Mouse (Mus musculus) cerebellum, postnatal 25 days (tissue): ENCODE measurements around the gene Jund.

Source experiments
- DNase-seq, 2 experiments: peaks; one replicate each; pipeline ENCODE4 v3.0.0; 2021; ENCODE audit warnings: mixed read lengths in 2 of 2

Jund gene

DNA sequence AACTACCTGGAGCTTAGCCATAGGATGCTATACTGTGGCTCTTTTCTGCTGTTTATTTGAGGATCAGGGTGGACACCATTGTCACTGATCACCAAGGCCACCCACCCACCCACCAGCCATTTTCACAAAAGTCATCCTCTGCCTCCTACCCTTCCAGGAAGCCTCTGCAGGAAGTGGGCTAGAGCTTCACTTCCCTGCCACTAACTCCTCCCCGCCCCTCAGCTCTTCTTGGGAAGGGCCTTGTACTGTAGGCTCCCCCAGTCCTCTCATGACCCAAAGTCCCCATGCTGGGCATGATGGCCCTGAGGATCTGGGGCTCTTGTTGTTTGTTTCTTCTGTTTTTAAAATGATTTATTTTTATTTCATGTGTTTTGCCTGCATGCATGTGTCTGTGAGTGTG is 23.4 kb upstream of the Jund start:
- no peak for DNase-seq

GRCm38 (mm10) chr8:70677451-70678080 is 21.2 kb upstream of the Jund start:
- no peak for DNase-seq

DNA sequence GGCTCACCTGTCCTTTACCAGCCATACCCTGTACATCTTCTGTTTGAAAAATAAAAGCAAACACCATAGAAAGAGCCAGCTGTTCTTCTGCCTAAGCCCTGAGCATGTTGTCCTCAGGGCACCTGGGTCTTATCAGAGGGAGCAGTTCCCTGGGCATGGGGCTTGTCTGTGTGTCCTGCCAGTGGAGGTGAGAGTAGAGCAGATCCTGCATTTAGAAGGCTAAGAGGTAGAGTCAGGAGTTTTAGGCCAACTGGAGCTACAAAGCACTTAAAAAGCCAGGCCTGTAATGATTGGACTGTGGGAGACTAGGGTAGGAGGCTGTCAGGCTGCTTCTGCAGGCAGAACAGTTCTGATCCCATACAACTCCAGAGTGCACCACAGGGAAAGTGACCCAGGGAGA is 20.1 kb upstream of the Jund start:
- no peak for DNase-seq

DNA sequence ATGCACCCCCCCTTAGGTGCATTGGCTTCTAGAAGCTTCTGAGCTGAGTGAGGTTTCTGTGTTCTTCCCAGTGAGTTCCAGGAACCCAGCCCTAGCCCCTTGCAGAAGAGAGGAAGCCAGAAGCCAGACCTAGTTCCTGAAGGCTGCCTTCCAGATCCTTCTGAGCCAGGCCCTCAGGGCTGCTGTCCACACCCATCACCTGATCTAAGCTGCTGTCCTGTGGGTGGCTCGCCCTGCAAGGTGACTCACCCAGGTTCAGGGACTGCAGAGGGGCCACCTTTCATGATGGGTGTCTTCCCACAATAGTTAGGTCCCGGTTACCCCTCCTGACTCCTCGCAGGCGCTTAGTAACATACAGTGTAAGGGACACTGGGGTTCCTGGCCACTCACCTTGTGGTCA is 19.3 kb upstream of the Jund start:
- no peak for DNase-seq

GRCm38 (mm10) chr8:70680039-70680438 is 18.7 kb upstream of the Jund start:
- no peak for DNase-seq

DNA sequence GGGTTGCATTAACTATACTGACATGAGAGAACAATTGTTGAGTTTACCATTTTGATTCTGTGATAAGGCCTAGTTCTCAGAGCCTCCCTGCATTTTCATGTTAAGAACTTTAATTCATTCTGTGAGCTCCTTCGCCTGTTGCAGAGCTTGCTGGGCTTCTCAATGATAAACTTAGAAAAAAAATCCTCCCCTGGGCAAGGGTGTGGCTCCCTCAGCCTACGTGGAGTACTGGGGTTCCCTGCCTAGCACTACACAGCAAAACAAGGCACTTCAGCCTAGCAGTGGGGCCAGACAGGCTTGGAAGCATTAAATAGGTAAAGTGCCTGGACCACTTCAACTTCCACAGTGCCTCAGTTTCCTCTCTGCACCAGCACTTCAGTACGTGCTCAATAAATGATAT is 17.3 kb upstream of the Jund start:
- no peak for DNase-seq

GRCm38 (mm10) chr8:70682193-70682592 is 16.6 kb upstream of the Jund start:
- DNase-seq = peak in 1 of 2 experiments; percentile 58

GRCm38 (mm10) chr8:70682692-70683091 is 16.1 kb upstream of the Jund start:
- DNase-seq = no peak

DNA sequence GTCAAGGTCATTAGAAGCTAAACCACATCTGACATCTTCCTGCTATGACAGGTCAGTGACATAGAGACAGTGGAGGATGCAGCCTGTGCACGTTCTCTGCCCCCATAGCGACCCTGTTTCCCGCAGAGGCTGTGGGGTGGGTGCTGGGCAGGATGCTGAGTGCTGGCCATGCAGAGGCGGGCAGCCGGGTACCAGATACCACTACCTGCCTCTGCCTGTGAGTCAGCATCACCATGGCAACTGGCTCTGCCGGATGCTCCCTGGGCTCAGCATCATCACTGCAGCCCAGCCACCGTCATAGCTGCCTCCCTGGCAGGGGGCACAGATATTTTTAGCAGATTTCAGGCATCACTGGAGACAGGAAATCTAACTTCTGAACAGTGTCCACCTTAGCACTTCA is 14.5 kb upstream of the Jund start:
- no peak for DNase-seq

DNA sequence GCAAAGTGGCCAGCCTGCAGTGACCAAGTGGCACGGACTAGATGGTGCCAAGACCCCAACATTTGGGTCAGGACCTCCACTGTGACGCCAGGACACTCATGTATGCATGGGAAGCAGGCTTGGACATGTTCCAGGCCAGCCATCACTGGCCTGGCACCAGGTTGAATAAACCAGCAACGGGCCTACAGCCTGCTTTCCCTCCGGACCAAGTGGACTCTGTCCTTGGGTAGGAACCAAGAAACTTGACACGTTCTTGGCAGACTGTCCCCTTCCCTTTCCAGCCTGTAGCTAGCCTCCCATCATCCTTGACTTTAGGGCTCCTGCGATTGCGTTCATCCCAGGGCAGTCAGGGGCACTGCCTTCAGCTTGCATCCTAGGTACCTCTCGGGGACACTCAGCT is 11.2 kb upstream of the Jund start:
- peak; percentile 41 to 57 for DNase-seq

GRCm38 (mm10) chr8:70688136-70688535 is 10.6 kb upstream of the Jund start:
- DNase-seq = no peak

GRCm38 (mm10) chr8:70689892-70690390 is 8.8 kb upstream of the Jund start:
- no peak for DNase-seq

DNA sequence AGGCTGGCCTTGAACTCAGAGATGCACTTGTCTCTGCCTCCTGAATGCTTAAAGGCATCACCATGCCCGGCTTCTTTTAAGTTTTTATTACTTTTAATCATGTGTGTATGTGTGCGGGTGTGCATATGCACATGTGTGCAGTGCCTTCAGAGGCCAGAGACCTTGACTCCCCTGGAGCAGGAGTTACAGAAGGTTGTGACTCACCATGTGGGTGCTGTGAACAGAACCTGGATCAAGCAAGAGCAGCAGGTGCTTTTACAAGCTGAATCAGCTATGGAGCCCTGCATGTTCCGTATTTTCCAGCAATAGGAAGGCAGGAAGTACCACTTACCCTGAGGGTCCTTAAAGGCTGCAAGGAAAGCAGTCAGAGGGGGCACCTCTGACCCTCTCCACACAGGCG is 7.5 kb upstream of the Jund start:
- DNase-seq = no peak

GRCm38 (mm10) chr8:70691727-70692231 is 7.0 kb upstream of the Jund start:
- DNase-seq = no peak

DNA sequence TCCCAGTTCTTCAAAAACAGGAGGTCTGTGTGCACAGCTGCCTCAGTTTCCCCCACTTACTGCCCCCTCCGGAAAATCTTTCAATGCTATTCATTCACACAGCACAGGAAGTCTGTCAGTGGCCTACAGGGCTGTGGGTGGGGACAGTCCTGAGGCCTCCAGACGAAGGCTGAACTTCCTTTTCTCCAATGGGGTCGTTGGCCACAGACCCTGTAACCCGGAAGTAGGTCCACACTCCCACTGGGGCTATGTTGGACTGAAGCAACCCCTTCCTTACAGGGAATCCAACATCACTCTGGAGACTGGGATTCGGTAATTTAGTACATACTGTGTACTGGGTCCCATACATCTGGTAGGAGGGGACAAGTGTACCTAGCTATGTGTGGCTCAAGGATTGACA is 5.1 kb upstream of the Jund start:
- no peak for DNase-seq

- peak; percentile 69 to 78 for DNase-seq
Observed at GRCm38 (mm10) chr8:70695318-70696018, 3.3 kb upstream of the Jund start.

GRCm38 (mm10) chr8:70696019-70696885 is 2.5 kb upstream of the Jund start:
- DNase-seq = peak; percentile 81 to 90

GRCm38 (mm10) chr8:70696946-70697345 is 1.8 kb upstream of the Jund start:
- DNase-seq = peak in 1 of 2 experiments; percentile 38

- no peak for DNase-seq
Observed at GRCm38 (mm10) chr8:70697366-70698250, 1.1 kb upstream of the Jund start.

- peak in 1 of 2 experiments; percentile 81 for DNase-seq
Observed at GRCm38 (mm10) chr8:70699116-70699833, 526 bp downstream of the Jund start.

GRCm38 (mm10) chr8:70699834-70700554 is 1.2 kb downstream of the Jund start:
- peak; percentile 87 to 88 for DNase-seq
